Mouse (Mus musculus) hindbrain, embryonic 16.5 days (tissue): ENCODE results near the gene Lrrc18. TPM values are rescaled to one million over a fixed set of nuclear protein-coding genes. Genes with fewer than 3 reads are reported as not detected.

Experiments
- ATAC-seq: fragments of 200-750 bp; cut with Nextera tagmentation; 2 replicates; pipeline ENCODE4 v1.8.0; 2017; ENCODE audit warnings: moderate TSS enrichment, moderate library complexity
- H3K27ac ChIP-seq: fragments of 300-500 bp; sonication (generic); 2 replicates; pipeline ENCODE4 v1.5.1; 2014; ENCODE audit warnings: low read depth, mild to moderate bottlenecking, control low read depth, low read length, moderate library complexity
- H3K27me3 ChIP-seq: fragments of 300-500 bp; sonication (generic); replicated peaks from 2 replicates; pipeline ENCODE4 v1.6.1; 2014; ENCODE audit warnings: low read length; ENCODE audit not compliant: control insufficient read depth, insufficient read depth
- H3K36me3 ChIP-seq: fragments of 300-500 bp; sonication (generic); 2 replicates; pipeline ENCODE4 v1.6.1; 2014; ENCODE audit warnings: mild to moderate bottlenecking, low read length, moderate library complexity, mixed read lengths; ENCODE audit not compliant: control insufficient read depth, insufficient read depth
- H3K4me1 ChIP-seq: fragments of 300-500 bp; sonication (generic); 2 replicates; pipeline ENCODE4 v1.6.1; 2014; ENCODE audit warnings: low read depth, low read length; ENCODE audit not compliant: control insufficient read depth, insufficient read depth
- H3K4me2 ChIP-seq: fragments of 300-500 bp; sonication (generic); 2 replicates; pipeline ENCODE4 v1.6.1; 2014; ENCODE audit warnings: mild to moderate bottlenecking, low read length, control low read depth, moderate library complexity
- H3K4me3 ChIP-seq: fragments of 300-500 bp; sonication (generic); 2 replicates; pipeline ENCODE4 v1.5.1; 2014; ENCODE audit warnings: mild to moderate bottlenecking, low read length, control low read depth, moderate library complexity
- H3K9ac ChIP-seq: fragments of 300-500 bp; sonication (generic); 2 replicates; pipeline ENCODE4 v1.6.1; 2014; ENCODE audit warnings: low read depth, mild to moderate bottlenecking, control low read depth, low read length, moderate library complexity
- H3K9me3 ChIP-seq: fragments of 300-500 bp; sonication (generic); 2 replicates; pipeline ENCODE4 v1.6.1; 2014; ENCODE audit warnings: mild to moderate bottlenecking, low read length, moderate library complexity; ENCODE audit not compliant: control insufficient read depth
- WGBS: fragments of 180-500 bp; shearing (Covaris S2); extraction: QIAGEN DNeasy Blood & Tissue Kit; methylation state at CpG from one replicate; pipeline ENCODE4 v1.1.7; 2014; 5-methylcytosine and 5-hydroxymethylcytosine counted together
- polyA plus RNA-seq: library from polyadenylated mRNA; unstranded; fragments of >200 nt; fragmentation: Nextera tagmentation; extraction: Ambion mirVana; gene quantifications from 2 replicates; pipeline ENCODE4 v1.2.1, GENCODE M21; 2015

Lrrc18 gene
- polyA plus RNA-seq = 0.36 and 0.40 TPM in 2 replicates

GRCm38 (mm10) chr14:32991082-32991481, at the start of gene Lrrc18:
Gene Lrrc18, plus strand, starts transcription at chr14:32991382.
- Histone ChIP-seq H3K27me3 (no peaks in the 10 kb centered on the region), H3K4me2 (no peak within 1 kb of the TSS), H3K27ac (no peak within 1 kb of the TSS), H3K4me1 (peaks cover 13% of the 10 kb centered on the region), H3K9me3 (no peaks in the 10 kb centered on the region), H3K9ac (no peak within 1 kb of the TSS), H3K36me3 (no peaks in the 10 kb centered on the region), H3K4me3 (no peak within 1 kb of the TSS)
- ATAC-seq = no peak
- WGBS = 90% methylated on average over 2 of the region's 2 CpGs

GRCm38 (mm10) chr14:32947512-32947911, 43.7 kb upstream of the Lrrc18 start:
- Histone ChIP-seq H3K27me3 (no peaks in the 10 kb centered on the region), H3K27ac (no peak overlapping the region), H3K4me3 (no peak overlapping the region), H3K9ac (no peak overlapping the region), H3K9me3 (no peaks in the 10 kb centered on the region), H3K36me3 (no peaks in the 10 kb centered on the region), H3K4me2 (no peak overlapping the region), H3K4me1 (peaks cover 11% of the 10 kb centered on the region)
- 98% methylated on average over 2 of the region's 2 CpGs for WGBS
- no peak for ATAC-seq

GRCm38 (mm10) chr14:32950312-32951301, 40.6 kb upstream of the Lrrc18 start:
- WGBS = 37% methylated on average over 20 of the region's 20 CpGs
- Histone ChIP-seq H3K36me3 (no peaks in the 10 kb centered on the region), H3K4me1 (peaks cover 11% of the 10 kb centered on the region), H3K9ac (peak overlapping the region; percentile 5; the same call in 1 of the 2 replicates), H3K9me3 (no peaks in the 10 kb centered on the region), H3K4me3 (no peak overlapping the region), H3K27ac (peak overlapping the region; percentile 52), H3K4me2 (no peak overlapping the region), H3K27me3 (no peaks in the 10 kb centered on the region; the same call in 1 of the 2 replicates)
- ATAC-seq = peak; percentile 65

GRCm38 (mm10) chr14:32956486-32956885, 34.7 kb upstream of the Lrrc18 start:
- no peaks in the 10 kb centered on the region for H3K36me3 ChIP-seq

GRCm38 (mm10) chr14:32958671-32959070, 32.5 kb upstream of the Lrrc18 start:
- 72% methylated on average over 8 of the region's 8 CpGs for WGBS

More at GRCm38 (mm10) chr14:32956486-32956885, 34.7 kb upstream of the Lrrc18 start:
- Histone ChIP-seq H3K27me3 (no peaks in the 10 kb centered on the region; the same call in 1 of the 2 replicates), H3K4me1 (peaks cover 6% of the 10 kb centered on the region), H3K27ac (no peak overlapping the region), H3K4me2 (no peak overlapping the region), H3K9me3 (no peaks in the 10 kb centered on the region), H3K4me3 (no peak overlapping the region), H3K9ac (no peak overlapping the region)
- 56% methylated on average over 8 of the region's 8 CpGs for WGBS
- peak; percentile 66 for ATAC-seq

GRCm38 (mm10) chr14:32960481-32960880, 30.7 kb upstream of the Lrrc18 start:
- H3K27ac ChIP-seq = no peak overlapping the region

More at GRCm38 (mm10) chr14:32958671-32959070, 32.5 kb upstream of the Lrrc18 start:
- H3K9ac ChIP-seq = no peak overlapping the region
- H3K4me2 ChIP-seq = no peak overlapping the region
- H3K4me1 ChIP-seq = peaks cover 6% of the 10 kb centered on the region; the same call in 1 of the 2 replicates
- no peaks in the 10 kb centered on the region; the same call in 1 of the 2 replicates for H3K27me3 ChIP-seq
- no peak overlapping the region for H3K4me3 ChIP-seq
- no peaks in the 10 kb centered on the region for H3K9me3 ChIP-seq
- H3K36me3 ChIP-seq = no peaks in the 10 kb centered on the region
- no peak overlapping the region for H3K27ac ChIP-seq
- ATAC-seq = no peak

GRCm38 (mm10) chr14:32964742-32965141, 26.4 kb upstream of the Lrrc18 start:
- H3K27me3 ChIP-seq = no peaks in the 10 kb centered on the region
- no peaks in the 10 kb centered on the region for H3K36me3 ChIP-seq
- no peaks in the 10 kb centered on the region for H3K9me3 ChIP-seq
- no peak overlapping the region for H3K27ac ChIP-seq
- H3K4me1 ChIP-seq = no peaks in the 10 kb centered on the region
- no peak overlapping the region for H3K4me2 ChIP-seq
- no peak for ATAC-seq
- H3K4me3 ChIP-seq = no peak overlapping the region
- WGBS = 85% methylated on average over 10 of the region's 10 CpGs
- no peak overlapping the region for H3K9ac ChIP-seq

More at GRCm38 (mm10) chr14:32960481-32960880, 30.7 kb upstream of the Lrrc18 start:
- Histone ChIP-seq H3K4me1 (peaks cover 6% of the 10 kb centered on the region; the same call in 1 of the 2 replicates), H3K4me2 (no peak overlapping the region), H3K4me3 (no peak overlapping the region), H3K9me3 (no peaks in the 10 kb centered on the region), H3K27me3 (no peaks in the 10 kb centered on the region; the same call in 1 of the 2 replicates), H3K9ac (no peak overlapping the region), H3K36me3 (no peaks in the 10 kb centered on the region)
- 36% methylated on average over 5 of the region's 5 CpGs for WGBS
- peak; percentile 24 for ATAC-seq

GRCm38 (mm10) chr14:32970700-32971099, 20.5 kb upstream of the Lrrc18 start:
- no peaks in the 10 kb centered on the region for H3K4me1 ChIP-seq
- ATAC-seq = no peak
- WGBS = 74% methylated on average over 9 of the region's 9 CpGs
- H3K9ac ChIP-seq = no peak overlapping the region
- H3K27ac ChIP-seq = no peak overlapping the region
- no peaks in the 10 kb centered on the region; the same call in 1 of the 2 replicates for H3K27me3 ChIP-seq
- no peak overlapping the region for H3K4me2 ChIP-seq
- no peak overlapping the region for H3K4me3 ChIP-seq
- no peaks in the 10 kb centered on the region for H3K36me3 ChIP-seq
- H3K9me3 ChIP-seq = no peaks in the 10 kb centered on the region

GRCm38 (mm10) chr14:32984176-32984738, 6.9 kb upstream of the Lrrc18 start:
- Histone ChIP-seq H3K4me3 (no peak overlapping the region), H3K4me2 (no peak overlapping the region), H3K36me3 (no peaks in the 10 kb centered on the region), H3K9me3 (no peaks in the 10 kb centered on the region), H3K27ac (no peak overlapping the region), H3K4me1 (no peaks in the 10 kb centered on the region), H3K27me3 (no peaks in the 10 kb centered on the region), H3K9ac (no peak overlapping the region)
- no peak for ATAC-seq
- 76% methylated on average over 6 of the region's 6 CpGs for WGBS
